Mouse (Mus musculus) ovary, adult 18-20 months (tissue): ENCODE data around the gene Slc1a7.
A peak's percentile ranks its signal among the peaks of the same experiment; 100 is the strongest.

Experiments used
- DNase-seq: peaks from one replicate; pipeline ENCODE4 v3.0.0; 2022; ENCODE audit warnings: low spot score, mixed read lengths

Gene Slc1a7

GRCm38 (mm10) chr4:108014466-108014865 lies 46.3 kb downstream of the Slc1a7 start:
- no peak for DNase-seq

GRCm38 (mm10) chr4:108015067-108015765 lies 47.1 kb downstream of the Slc1a7 start:
- no peak for DNase-seq

- no peak for DNase-seq
Measured at GRCm38 (mm10) chr4:108016321-108016720, 48.2 kb downstream of the Slc1a7 start.

DNA sequence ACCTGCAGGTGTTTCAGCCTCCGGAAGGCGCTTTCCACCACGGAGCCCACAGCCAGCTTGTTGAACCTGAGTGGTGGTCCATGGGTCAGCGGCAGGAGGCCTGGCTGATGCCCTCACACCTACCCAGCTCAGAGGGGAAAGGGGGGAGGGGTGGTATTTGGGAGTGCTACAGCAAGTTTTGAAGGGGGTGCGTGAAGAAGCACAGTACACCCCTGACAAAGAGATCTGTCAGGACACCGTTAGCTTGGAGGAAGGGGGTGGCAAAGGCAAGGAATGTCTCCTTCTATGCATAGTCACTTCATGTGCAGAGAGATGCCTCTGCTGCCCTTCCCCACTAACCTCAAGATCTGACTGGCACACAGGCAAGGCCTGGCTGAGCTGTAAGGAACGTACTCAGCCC lies 49.7 kb downstream of the Slc1a7 start:
- no peak for DNase-seq

GRCm38 (mm10) chr4:108018241-108018923 lies 50.2 kb downstream of the Slc1a7 start:
- DNase-seq = no peak

- no peak for DNase-seq
Measured at GRCm38 (mm10) chr4:108018961-108019921, 51.1 kb downstream of the Slc1a7 start.

DNA sequence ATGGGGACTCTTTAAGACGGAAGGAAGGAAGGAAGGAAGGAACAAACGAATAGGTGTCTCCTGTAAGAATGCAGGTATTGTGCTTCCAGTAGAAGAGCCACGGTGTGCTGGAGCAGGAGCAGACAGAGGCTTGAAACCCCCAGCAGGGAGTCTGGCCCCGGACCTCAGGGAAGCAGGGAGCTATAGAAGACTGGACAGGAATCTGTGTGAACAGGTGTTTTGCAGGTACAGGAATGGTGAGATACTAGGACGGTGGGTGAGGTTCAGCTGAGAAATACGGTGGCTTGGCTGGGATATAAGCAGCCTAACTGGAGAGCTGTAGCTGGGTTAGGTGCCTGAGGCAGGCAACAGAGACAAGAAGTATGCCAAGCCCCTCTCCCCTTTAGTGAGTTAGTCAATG lies 52.0 kb downstream of the Slc1a7 start:
- DNase-seq = no peak

- DNase-seq = no peak
Measured at GRCm38 (mm10) chr4:108023186-108023585, 55.1 kb downstream of the Slc1a7 start.

DNA sequence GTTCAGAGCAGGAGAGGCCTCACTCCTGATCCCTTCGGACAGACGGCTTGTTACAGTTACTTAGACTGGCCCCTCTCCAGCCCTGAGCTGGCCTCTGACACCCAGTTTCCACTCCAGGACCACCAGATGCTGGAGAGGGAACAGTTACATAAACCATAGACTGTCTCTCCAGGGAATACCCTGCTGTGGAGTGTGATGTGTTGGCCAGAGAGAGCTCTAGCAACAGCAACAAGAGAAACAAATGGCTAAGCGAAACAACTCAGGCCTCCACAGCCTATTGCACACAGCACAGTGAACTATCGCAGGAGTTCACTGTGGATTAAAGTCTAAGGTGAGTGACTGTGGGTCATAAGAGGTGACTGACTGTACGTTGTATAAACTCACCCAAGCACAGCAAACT lies 56.5 kb downstream of the Slc1a7 start:
- no peak for DNase-seq

DNA sequence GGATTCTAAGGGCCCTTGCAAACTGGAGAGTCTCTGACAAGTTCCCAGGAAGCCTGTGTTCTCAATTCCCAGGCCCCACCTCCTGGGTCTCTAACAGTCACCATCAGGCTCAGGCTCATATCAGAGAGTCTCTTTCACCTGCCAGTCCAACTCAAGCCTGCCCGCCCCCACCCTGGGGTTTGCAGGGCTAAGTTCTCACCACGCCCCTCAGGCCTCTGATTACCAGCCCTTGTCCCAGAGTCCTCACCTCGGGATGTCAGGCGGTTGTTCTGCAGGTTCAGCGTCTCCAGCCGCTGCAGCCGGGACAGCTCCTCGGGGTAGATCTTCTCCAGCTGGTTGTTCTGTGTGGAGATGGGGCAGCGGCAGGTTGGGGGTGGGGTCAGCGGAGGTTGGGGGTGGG lies 57.1 kb downstream of the Slc1a7 start:
- DNase-seq = no peak

DNA sequence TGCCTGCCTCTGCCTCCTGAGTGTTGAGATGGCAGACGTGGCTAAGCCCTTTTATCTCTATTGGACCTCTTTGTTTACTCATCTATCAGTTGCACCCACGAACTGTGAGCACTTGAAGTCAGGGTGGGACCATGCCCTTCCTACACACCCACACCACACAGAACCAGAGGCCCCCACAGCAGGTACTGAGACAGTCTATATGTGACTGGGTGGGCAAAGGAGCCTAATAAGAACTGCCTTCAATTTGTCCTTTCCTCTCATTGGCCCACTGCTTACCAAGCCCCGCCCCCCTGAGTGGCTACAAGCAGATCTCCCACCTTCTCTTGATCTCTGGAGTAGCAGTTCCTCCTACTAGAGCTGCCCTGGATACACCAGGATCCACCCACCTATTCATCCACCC lies 58.1 kb downstream of the Slc1a7 start:
- no peak for DNase-seq

DNA sequence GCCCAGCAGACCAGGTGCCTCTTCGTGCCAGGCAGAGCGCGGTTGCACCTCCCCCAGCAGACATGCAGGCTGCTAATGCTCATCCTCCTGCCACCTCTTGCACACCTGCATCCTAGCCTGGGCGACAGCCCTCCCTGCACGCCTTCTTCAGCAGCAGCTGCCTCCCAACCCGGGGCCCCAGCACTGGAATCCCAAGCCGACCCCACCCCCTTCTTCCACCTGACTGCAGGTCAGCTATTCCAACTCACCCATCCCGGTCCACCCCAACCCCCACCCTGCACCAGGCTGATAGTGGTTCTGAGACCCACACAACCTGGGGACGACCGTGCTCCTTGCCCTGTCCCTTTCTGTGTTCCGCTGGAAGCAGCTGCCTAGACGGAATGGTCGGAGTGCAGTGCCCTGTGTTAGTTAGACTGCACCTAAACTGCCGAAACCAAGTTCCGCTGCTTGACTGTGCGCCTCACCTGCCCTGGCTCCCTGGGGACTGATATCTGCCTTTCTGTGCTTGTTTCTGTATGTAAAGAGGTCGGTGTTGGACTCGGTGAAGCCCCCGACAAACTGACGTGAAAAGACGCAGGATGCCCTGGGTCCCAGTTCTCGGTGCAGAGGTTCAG lies 62.9 kb downstream of the Slc1a7 start:
- DNase-seq = no peak

DNA sequence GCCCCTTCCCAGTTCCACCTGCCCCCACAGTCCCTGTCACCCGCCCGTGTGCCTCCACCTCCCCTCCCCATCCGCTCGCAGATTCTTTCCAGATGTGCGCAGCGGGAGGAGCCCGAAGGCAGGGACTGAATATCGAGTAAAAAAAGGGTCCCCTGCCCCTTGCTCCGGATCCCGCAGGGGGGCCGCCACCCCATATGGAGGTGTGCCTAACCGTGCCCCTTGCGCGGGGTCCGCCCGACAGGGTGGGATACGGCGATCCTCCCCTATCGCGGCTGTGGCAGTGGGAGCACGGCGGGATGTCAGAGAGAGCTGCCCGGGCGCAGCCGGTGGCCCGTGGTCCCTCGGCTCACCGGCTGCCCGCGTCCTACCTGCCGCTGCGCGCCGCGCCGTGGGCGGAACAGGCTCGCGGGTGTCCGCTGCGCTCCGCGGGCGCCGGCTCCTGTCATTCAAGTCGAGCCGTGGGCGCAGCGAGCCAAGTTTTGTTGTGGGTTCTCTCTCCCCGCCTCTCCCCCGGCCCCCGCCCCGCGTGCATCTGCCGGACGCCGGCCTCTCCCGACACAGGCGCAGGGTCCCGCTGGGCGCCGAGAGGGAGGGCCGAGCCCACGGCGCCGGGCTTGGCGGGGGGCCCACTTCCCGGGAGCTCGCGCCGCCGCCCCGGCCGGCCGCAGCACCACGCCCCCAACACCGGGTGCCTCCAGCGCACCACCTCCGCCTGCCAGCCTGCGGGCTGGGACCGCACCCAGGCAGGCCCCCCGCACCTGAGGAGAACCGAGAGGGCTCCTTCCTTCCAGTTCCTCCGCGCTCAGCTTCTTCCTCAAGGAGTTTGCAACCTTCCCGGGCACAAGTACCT lies 63.6 kb downstream of the Slc1a7 start:
- DNase-seq = peak; percentile 31

DNA sequence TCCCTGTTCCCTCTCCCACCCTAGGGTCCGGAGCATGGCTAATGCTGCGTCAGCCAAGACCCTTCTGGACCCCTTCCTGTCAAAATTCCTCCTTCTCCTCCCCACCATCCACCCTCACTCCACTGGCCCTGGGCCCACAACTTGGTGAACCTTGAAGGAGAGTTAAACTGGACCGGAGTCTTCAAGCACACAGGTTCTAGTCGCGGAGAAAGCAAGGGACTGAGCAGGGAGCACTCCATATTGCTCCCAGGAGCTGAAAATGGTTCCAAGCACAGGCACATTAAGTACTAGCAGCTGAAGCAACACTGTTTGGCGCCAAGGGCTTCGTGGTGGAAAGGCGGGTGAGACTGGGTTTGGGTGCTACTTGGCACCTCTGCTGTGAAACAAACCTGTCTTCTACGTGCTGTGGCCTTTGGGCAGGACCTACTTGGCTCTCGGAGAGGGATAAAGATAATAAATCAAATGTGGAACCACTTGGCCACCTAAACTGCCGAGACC lies 64.3 kb downstream of the Slc1a7 start:
- no peak for DNase-seq

DNA sequence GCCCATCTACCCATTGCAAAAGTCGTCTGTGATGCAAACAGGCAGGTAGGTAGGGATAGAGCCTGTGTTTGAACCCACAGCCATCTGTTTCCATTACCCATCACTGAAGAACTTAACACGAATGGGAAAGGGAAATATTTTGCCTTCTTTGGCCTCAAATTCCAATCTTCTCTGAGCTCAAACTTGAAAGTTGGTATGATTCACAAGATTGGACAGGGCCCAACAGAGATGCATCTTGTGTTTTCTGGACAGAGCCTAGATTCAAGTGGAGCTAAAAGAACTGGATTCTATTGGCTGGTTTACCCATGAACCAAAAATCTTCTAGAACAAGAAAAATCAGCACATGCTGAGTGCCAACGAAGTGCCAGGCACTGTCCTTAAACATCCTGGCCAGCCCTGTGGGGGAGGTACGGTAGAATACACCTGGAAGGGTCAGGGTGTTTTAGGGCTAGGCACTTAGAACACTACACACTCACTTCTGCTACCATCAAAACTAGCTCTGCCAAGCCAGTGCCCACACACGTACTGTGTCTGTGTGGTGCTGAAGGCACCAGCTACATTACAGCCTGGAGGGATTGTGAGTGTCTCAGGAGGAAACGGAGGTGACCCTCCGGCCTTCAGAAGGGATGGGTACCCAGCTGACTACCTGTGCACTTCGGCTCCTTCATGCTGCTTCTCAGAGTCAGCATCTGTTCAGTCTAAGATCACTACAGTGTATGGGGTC lies 65.1 kb downstream of the Slc1a7 start:
- no peak for DNase-seq

GRCm38 (mm10) chr4:108037027-108037426 lies 68.9 kb downstream of the Slc1a7 start:
- DNase-seq = no peak

GRCm38 (mm10) chr4:108045136-108046107 lies 77.3 kb downstream of the Slc1a7 start:
- no peak for DNase-seq

GRCm38 (mm10) chr4:108046136-108046535 lies 78.0 kb downstream of the Slc1a7 start:
- no peak for DNase-seq

GRCm38 (mm10) chr4:108051687-108052274 lies 83.6 kb downstream of the Slc1a7 start:
- DNase-seq = no peak
